In the genomic region with DNA sequence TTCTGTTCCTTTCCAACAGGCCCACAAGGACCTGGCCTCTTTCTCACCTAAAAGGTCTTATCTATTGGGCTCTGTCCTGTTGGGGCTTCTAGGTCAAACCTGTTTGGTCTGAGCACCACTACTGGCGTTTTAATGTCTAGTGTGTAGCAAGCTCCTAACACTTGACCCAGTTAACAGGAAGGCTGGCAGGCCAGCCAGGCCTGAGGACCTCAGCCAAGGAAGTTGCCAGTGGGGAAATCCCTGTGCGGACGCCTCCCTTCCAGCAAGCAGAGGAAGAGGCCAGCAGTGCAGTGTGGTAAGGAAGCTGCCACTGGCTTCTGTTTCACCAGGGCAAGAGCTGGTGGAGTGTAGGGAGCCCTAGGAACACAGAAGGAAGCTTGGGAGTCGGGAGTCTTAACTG, we compare ENCODE assay signal across 8 mouse cellular contexts.
A peak's percentile ranks its signal among the peaks of the same experiment; 100 is the strongest.
DNase-seq lines count a peak whose midpoint lies in the region; ATAC-seq and TF ChIP-seq lines count a peak whose summit lies in the region.

No protein-coding gene starts in this region.

- TF ChIP-seq CTCF in cerebellum, adult 2 months (IDR thresholded peaks at IDR 0.05; ENCODE audit: borderline replicate concordance, insufficient read depth, low read depth, low read length), result no peak
- TF ChIP-seq CTCF in layer of hippocampus, adult 2 months (conservative IDR thresholded peaks at IDR 0.05), result no peak

- no peaks in the 10 kb centered on the region for H3K9me3 ChIP-seq in midbrain, embryonic 13.5 days
- no peaks in the 10 kb centered on the region for H3K9me3 ChIP-seq in midbrain, embryonic 14.5 days (ENCODE audit: control insufficient read depth, low read length)
- no peaks in the 10 kb centered on the region for H3K9me3 ChIP-seq in limb, embryonic 10.5 days (replicated peaks)
- H3K9me3 ChIP-seq in intestine, embryonic 15.5 days, result no peaks in the 10 kb centered on the region

- intact Hi-C loops in heart, postnatal 14 days (cut with DNase I), result no loop called here

- no peak for DNase-seq in midbrain, embryonic 14.5 days
- DNase-seq in cerebellum, adult 2 months, result peak; percentile 73 to 80
- peak; percentile 64 to 77 for DNase-seq in heart, postnatal 14 days
- DNase-seq in lung, postnatal 25 days (ENCODE audit: low spot score), result peak; percentile 88
- DNase-seq in limb, embryonic 10.5 days (ENCODE audit: low spot score), result no peak
- no peak for DNase-seq in layer of hippocampus, adult 2 months (ENCODE audit: low spot score in 2 of 2)

- no peaks in the 10 kb centered on the region for H3K27me3 ChIP-seq in midbrain, embryonic 13.5 days
- H3K27me3 ChIP-seq in midbrain, embryonic 14.5 days (ENCODE audit: control insufficient read depth, insufficient read depth, low read length), result no peaks in the 10 kb centered on the region
- no peaks in the 10 kb centered on the region for H3K27me3 ChIP-seq in cerebellum, adult 2 months (ENCODE audit: control insufficient read depth, insufficient read depth, low read length)
- no peaks in the 10 kb centered on the region for H3K27me3 ChIP-seq in limb, embryonic 10.5 days (ENCODE audit: low read depth, poor library complexity, severe bottlenecking)
- H3K27me3 ChIP-seq in intestine, embryonic 15.5 days (replicated peaks), result no peaks in the 10 kb centered on the region

- no peak for TF ChIP-seq POLR2A in cerebellum, adult 2 months (IDR thresholded peaks at IDR 0.05; ENCODE audit: borderline replicate concordance, insufficient read depth, low read length)

- peaks cover 47% of the 10 kb centered on the region for H3K4me1 ChIP-seq in midbrain, embryonic 13.5 days (replicated peaks)
- 0 out of 2 replicates have a peak, but pooled peaks cover 10% of the 10 kb centered on the region for H3K4me1 ChIP-seq in midbrain, embryonic 14.5 days (ENCODE audit: control insufficient read depth, insufficient read depth, low read length)
- H3K4me1 ChIP-seq in cerebellum, adult 2 months (ENCODE audit: control insufficient read depth, insufficient read depth, low read length), result peaks cover 28% of the 10 kb centered on the region
- H3K4me1 ChIP-seq in limb, embryonic 10.5 days, result peaks cover 9% of the 10 kb centered on the region
- 0 out of 2 replicates have a peak, but pooled peaks cover 3% of the 10 kb centered on the region for H3K4me1 ChIP-seq in intestine, embryonic 15.5 days (replicated peaks)

- ATAC-seq in midbrain, embryonic 13.5 days, result no peak
- no peak for ATAC-seq in midbrain, embryonic 14.5 days (ENCODE audit: low FRiP score, low TSS enrichment)
- no peak for ATAC-seq in intestine, embryonic 15.5 days

- WGBS in midbrain, embryonic 13.5 days, result 63% methylated on average over 4 of the region's 4 CpGs
- WGBS in midbrain, embryonic 14.5 days, result 67% methylated on average over 4 of the region's 4 CpGs
- WGBS in cerebellum, adult 2 months, result 8% methylated on average over 4 of the region's 4 CpGs
- 78% methylated on average over 4 of the region's 4 CpGs for WGBS in limb, embryonic 10.5 days
- WGBS in intestine, embryonic 15.5 days, result 59% methylated on average over 4 of the region's 4 CpGs

- no peak overlapping the region for H3K4me3 ChIP-seq in midbrain, embryonic 13.5 days (replicated peaks)
- no peak overlapping the region for H3K4me3 ChIP-seq in midbrain, embryonic 14.5 days (replicated peaks; ENCODE audit: low read depth, low read length)
- H3K4me3 ChIP-seq in cerebellum, adult 2 months (replicated peaks; ENCODE audit: insufficient read depth, low read depth, low read length), result no peak overlapping the region
- H3K4me3 ChIP-seq in limb, embryonic 10.5 days, result no peak overlapping the region
- H3K4me3 ChIP-seq in layer of hippocampus, adult 2 months, result no peak overlapping the region
- no peak overlapping the region for H3K4me3 ChIP-seq in intestine, embryonic 15.5 days (replicated peaks)

- no peak overlapping the region for H3K9ac ChIP-seq in midbrain, embryonic 13.5 days (replicated peaks)
- no peak overlapping the region for H3K9ac ChIP-seq in midbrain, embryonic 14.5 days (replicated peaks; ENCODE audit: low read length)
- H3K9ac ChIP-seq in intestine, embryonic 15.5 days, result no peak overlapping the region

- 0 out of 2 replicates have a peak overlapping the region, but pooled peaks have one; percentile 25 for H3K27ac ChIP-seq in midbrain, embryonic 13.5 days
- H3K27ac ChIP-seq in midbrain, embryonic 14.5 days (replicated peaks; ENCODE audit: low read depth, low read length), result no peak overlapping the region
- no peak overlapping the region for H3K27ac ChIP-seq in cerebellum, adult 2 months (ENCODE audit: insufficient read depth, low read length)
- H3K27ac ChIP-seq in limb, embryonic 10.5 days, result no peak overlapping the region
- no peak overlapping the region for H3K27ac ChIP-seq in layer of hippocampus, adult 2 months
- no peak overlapping the region for H3K27ac ChIP-seq in intestine, embryonic 15.5 days

- H3K36me3 ChIP-seq in midbrain, embryonic 13.5 days, result no peaks in the 10 kb centered on the region
- H3K36me3 ChIP-seq in midbrain, embryonic 14.5 days (ENCODE audit: control insufficient read depth, insufficient read depth, low read length), result 0 out of 2 replicates have a peak, but pooled peaks cover 8% of the 10 kb centered on the region
- peaks cover 23% of the 10 kb centered on the region for H3K36me3 ChIP-seq in limb, embryonic 10.5 days
- H3K36me3 ChIP-seq in intestine, embryonic 15.5 days, result no peaks in the 10 kb centered on the region

- H3K4me2 ChIP-seq in midbrain, embryonic 13.5 days (replicated peaks), result no peak overlapping the region
- H3K4me2 ChIP-seq in midbrain, embryonic 14.5 days (ENCODE audit: low read length), result no peak overlapping the region
- H3K4me2 ChIP-seq in intestine, embryonic 15.5 days (replicated peaks), result no peak overlapping the region

Comparison
In these comparisons a context has a peak if more than half of its experiments do, and no peak if none do; other contexts are left out.
1. DNase-seq: peak in cerebellum, adult 2 months (2 of 2), heart, postnatal 14 days (2 of 2) and lung, postnatal 25 days (single experiment); none in midbrain, embryonic 14.5 days (single experiment), limb, embryonic 10.5 days (single experiment) and layer of hippocampus, adult 2 months (0 of 2).